ENCODE assay signal across 6 mouse cellular contexts in genomic region chr13:50934017-50934416, GRCm38 (mm10).
DNase-seq lines count a peak whose midpoint lies in the region; TF ChIP-seq lines count a peak whose summit lies in the region.
"Not testable (repeated sequence)": the region's sequence is repeated elsewhere in the genome, so short reads cannot be mapped to it uniquely, and the experiment has no call there.

No protein-coding gene starts in this region.

- not testable (repeated sequence) for H3K79me2 ChIP-seq in CH12.LX (replicated peaks; ENCODE audit: control insufficient read depth, extremely low read depth, insufficient read depth, poor library complexity, severe bottlenecking); MEL (ENCODE audit: control insufficient read depth, insufficient read depth, low read length, poor library complexity)

- peak; percentile 20 for DNase-seq in A20 (ENCODE audit: low read depth, low spot score)
- not testable (repeated sequence) for DNase-seq in CH12.LX (ENCODE audit: extremely low read depth); MEL (ENCODE audit: low read depth, low spot score)
- peak; percentile 53 for DNase-seq in R1 (ENCODE audit: low read depth, low spot score)
- peak; percentile 76 for DNase-seq in heart, adult 11 months

- not testable (repeated sequence) for TF ChIP-seq EP300 in CH12.LX (IDR thresholded peaks at IDR 0.05; ENCODE audit: low read length); MEL (IDR thresholded peaks at IDR 0.05; ENCODE audit: low read depth in 1 of 2, low read length in 2 of 2)

- not testable (repeated sequence) for H3K9me3 ChIP-seq in CH12.LX (replicated peaks; ENCODE audit: low read length); MEL (replicated peaks; ENCODE audit: insufficient read depth, low read length)

- H3K4me3 ChIP-seq in CH12.LX (replicated peaks in 1 of 3; ENCODE audit: low read depth in 2 of 3, low read length in 2 of 3, poor library complexity in 1 of 3); MEL (ENCODE audit: control insufficient read depth in 1 of 2, insufficient read depth in 1 of 2, low read depth in 2 of 2, low read length in 2 of 2): not testable (repeated sequence)
- H3K4me3 ChIP-seq in testis, adult 2 months (ENCODE audit: control insufficient read depth, low read depth, low read length), result peak overlapping the region; percentile 72

- in situ Hi-C loops in CH12.LX (cut with MboI; ENCODE audit: low pct_ligation_motif_present, low pct_unique_long_range_greater_than_20kb, low sequenced_read_pairs), result loop anchor here (25.0 kb wide), 1 partner anchor 378 kb away; no protein-coding TSS in a partner anchor

- not testable (repeated sequence) for TF ChIP-seq CTCF in CH12.LX (conservative IDR thresholded peaks at IDR 0.05 in 1 of 2, IDR thresholded peaks at IDR 0.05 in 1 of 2; ENCODE audit: low read depth in 2 of 2, low read length in 2 of 2); MEL (IDR thresholded peaks at IDR 0.05 in 2 of 3, conservative IDR thresholded peaks at IDR 0.05 in 1 of 3; ENCODE audit: control insufficient read depth in 1 of 3, insufficient read depth in 1 of 3, low read depth in 2 of 3, low read length in 3 of 3, poor library complexity in 1 of 3, severe bottlenecking in 1 of 3); testis, adult 2 months (IDR thresholded peaks at IDR 0.05; ENCODE audit: control insufficient read depth, insufficient read depth, insufficient replicate concordance, low read depth, low read length)

- not testable (repeated sequence) for H3K27ac ChIP-seq in CH12.LX (ENCODE audit: insufficient read depth, low read depth); MEL (ENCODE audit: control insufficient read depth, low read depth, low read length)
- peak overlapping the region; percentile 70 for H3K27ac ChIP-seq in testis, adult 2 months (ENCODE audit: control insufficient read depth, insufficient read depth, low read depth, low read length)

- H3K9ac ChIP-seq in CH12.LX (ENCODE audit: insufficient read depth, low read depth); MEL (ENCODE audit: control insufficient read depth, low read depth, low read length, poor library complexity, severe bottlenecking): not testable (repeated sequence)

- H3K27me3 ChIP-seq in CH12.LX (replicated peaks); MEL (ENCODE audit: control insufficient read depth in 1 of 2, insufficient read depth in 2 of 2, low read length in 2 of 2); testis, adult 2 months (ENCODE audit: control insufficient read depth, insufficient read depth, low read length): not testable (repeated sequence)

- TF ChIP-seq POLR2A in CH12.LX (IDR thresholded peaks at IDR 0.05; ENCODE audit: low read depth, low read length); MEL (IDR thresholded peaks at IDR 0.05; ENCODE audit: control insufficient read depth in 1 of 2, insufficient read depth in 1 of 2, low read depth in 1 of 2, low read length in 2 of 2, poor library complexity in 1 of 2); testis, adult 2 months (IDR thresholded peaks at IDR 0.05; ENCODE audit: control insufficient read depth, low read depth, low read length): not testable (repeated sequence)

- H3K4me1 ChIP-seq in CH12.LX (ENCODE audit: control insufficient read depth in 1 of 2, insufficient read depth in 2 of 2); MEL (ENCODE audit: control insufficient read depth in 1 of 2, insufficient read depth in 2 of 2, low read length in 2 of 2); testis, adult 2 months (ENCODE audit: control insufficient read depth, insufficient read depth, low read length): not testable (repeated sequence)

- not testable (repeated sequence) for TF ChIP-seq RAD21 in CH12.LX (IDR thresholded peaks at IDR 0.05; ENCODE audit: low read depth, low read length); MEL (IDR thresholded peaks at IDR 0.05; ENCODE audit: low read depth, low read length)

- dilution Hi-C loops in CH12.LX (cut with MboI; ENCODE audit: extremely low pct_ligation_motif_present, extremely low pct_unique_long_range_greater_than_20kb, low sequenced_read_pairs), result not testable (repeated sequence)

- peak overlapping the region; percentile 15; the same call in 1 of the 2 replicates for H3K4me2 ChIP-seq in CH12.LX (ENCODE audit: insufficient read depth, low read depth, poor library complexity, severe bottlenecking)

- not testable (repeated sequence) for H3K36me3 ChIP-seq in CH12.LX (replicated peaks in 1 of 2; ENCODE audit: control insufficient read depth in 1 of 2, insufficient read depth in 1 of 2, low read length in 1 of 2); MEL (ENCODE audit: control insufficient read depth in 1 of 2, insufficient read depth in 2 of 2, low read length in 2 of 2); testis, adult 2 months (ENCODE audit: control insufficient read depth, insufficient read depth, low read length)

TF ChIP-seq in CH12.LX, 34 proteins besides CTCF, POLR2A, EP300 and RAD21:
- TF ChIP-seq USF1 (IDR thresholded peaks at IDR 0.05; ENCODE audit: low read depth, low read length) (peak; percentile 67), MAX (IDR thresholded peaks at IDR 0.05; ENCODE audit: low read length) (0 out of 2 replicates have a peak, but pooled peaks have one; percentile 47), USF2 (conservative IDR thresholded peaks at IDR 0.05; ENCODE audit: low read depth, low read length) (peak; percentile 74)

TF ChIP-seq in MEL, 35 proteins besides CTCF, POLR2A, EP300 and RAD21:
- 0 out of 2 replicates have a peak, but pooled peaks have one; percentile 27 for TF ChIP-seq USF1 (IDR thresholded peaks at IDR 0.05; ENCODE audit: low read depth, low read length)
